Mouse (Mus musculus): ENCODE results near the gene Sec22a. TPM values are rescaled to one million over a fixed set of nuclear protein-coding genes. Genes with fewer than 3 reads are reported as not detected.

Gene Sec22a
- total and polyA plus RNA-seq, 3 experiments = 10.5 to 98.3 (median 11.4) TPM

DNA sequence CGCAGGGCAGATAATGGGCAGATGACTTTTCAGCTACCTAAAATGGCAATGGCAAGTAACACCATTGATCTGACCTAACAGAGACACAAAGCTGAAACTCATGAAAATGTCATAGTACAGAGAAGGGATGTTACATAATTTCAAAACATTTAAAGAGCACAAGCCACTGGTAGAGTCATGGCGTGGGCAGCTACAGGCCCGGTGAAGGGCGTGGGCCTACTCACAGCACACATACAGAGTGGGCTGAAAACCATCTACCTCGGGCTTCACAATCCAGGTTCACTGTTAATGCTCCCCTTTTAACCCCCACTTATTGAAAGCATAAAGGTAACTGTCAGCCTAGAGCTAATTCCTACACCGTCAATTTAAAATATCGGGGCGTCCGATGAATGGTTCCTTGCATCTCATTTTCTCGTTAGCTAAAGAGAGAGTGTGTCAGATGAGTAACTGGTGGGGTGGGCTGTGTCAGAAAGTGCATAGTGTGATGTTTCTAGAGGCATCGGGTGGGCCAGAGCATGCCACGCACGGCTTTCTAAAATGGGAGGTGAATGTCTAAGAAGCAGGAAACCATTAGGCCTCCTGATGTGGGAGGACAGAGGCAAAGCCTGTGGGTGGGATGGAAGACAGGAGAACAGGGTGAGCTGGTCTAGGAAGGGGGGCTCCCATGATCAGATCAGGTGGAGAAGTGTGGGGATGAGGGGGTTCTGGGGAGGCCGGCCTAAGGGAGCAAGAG lies 41.8 kb upstream of the Sec22a start:
- no peaks in the 10 kb centered on the region for H3K79me2 ChIP-seq (ENCODE audit: control insufficient read depth, insufficient read depth, low read length, poor library complexity)

DNA sequence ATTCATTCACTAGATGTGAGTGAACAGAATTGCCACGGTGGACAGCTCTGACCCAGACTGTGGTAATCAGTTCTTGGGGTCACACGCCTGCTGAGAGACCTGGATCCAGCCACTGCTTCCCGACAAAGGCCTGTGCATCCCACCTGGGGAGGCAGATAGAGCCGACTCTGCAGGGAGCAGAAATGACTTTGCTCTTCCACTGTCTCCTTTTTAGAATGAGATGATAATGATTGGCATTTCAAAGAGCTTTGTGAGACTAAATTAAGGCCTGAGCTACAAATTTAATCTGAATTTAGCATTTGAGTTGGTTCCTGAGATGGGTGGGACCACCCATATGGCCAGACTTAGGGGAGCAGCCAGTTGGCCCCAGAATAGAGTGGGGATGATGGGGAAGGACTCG lies 41.1 kb upstream of the Sec22a start:
- DNase-seq (ENCODE audit: low read depth, low spot score) = no peak
- Histone ChIP-seq H3K4me1 (ENCODE audit: control insufficient read depth in 1 of 2, insufficient read depth in 2 of 2, low read length in 2 of 2) (no peaks in the 10 kb centered on the region), H3K9ac (ENCODE audit: control insufficient read depth, low read depth, low read length, poor library complexity, severe bottlenecking) (no peak overlapping the region), H3K27ac (ENCODE audit: control insufficient read depth, low read depth, low read length) (no peak overlapping the region), H3K27me3 (ENCODE audit: control insufficient read depth in 1 of 2, insufficient read depth in 2 of 2, low read length in 2 of 2) (no peaks in the 10 kb centered on the region), H3K4me3 (ENCODE audit: control insufficient read depth in 1 of 2, insufficient read depth in 1 of 2, low read depth in 2 of 2, low read length in 2 of 2) (no peak overlapping the region), H3K9me3 (replicated peaks; ENCODE audit: insufficient read depth, low read length) (no peaks in the 10 kb centered on the region), H3K79me2 (ENCODE audit: control insufficient read depth, insufficient read depth, low read length, poor library complexity) (no peaks in the 10 kb centered on the region), H3K36me3 (ENCODE audit: control insufficient read depth in 1 of 2, insufficient read depth in 2 of 2, low read length in 2 of 2) (no peaks in the 10 kb centered on the region)
- TF ChIP-seq RAD21 (IDR thresholded peaks at IDR 0.05; ENCODE audit: low read depth, low read length) (no peak), ZC3H11A (IDR thresholded peaks at IDR 0.05; ENCODE audit: low read depth, low read length) (no peak), MAFK (IDR thresholded peaks at IDR 0.05; ENCODE audit: borderline replicate concordance, low read depth, low read length) (no peak), CHD2 (IDR thresholded peaks at IDR 0.05; ENCODE audit: low read length) (no peak), SMC3 (IDR thresholded peaks at IDR 0.05; ENCODE audit: low read depth, low read length) (no peak), NELFE (IDR thresholded peaks at IDR 0.05; ENCODE audit: low read depth, low read length) (no peak), RCOR1 (IDR thresholded peaks at IDR 0.05; ENCODE audit: low read depth, low read length) (no peak), EP300 (IDR thresholded peaks at IDR 0.05; ENCODE audit: low read depth in 1 of 2, low read length in 2 of 2) (no peak), NRF1 (IDR thresholded peaks at IDR 0.05; ENCODE audit: insufficient read depth, low read depth, low read length, poor library complexity, severe bottlenecking) (no peak), ZKSCAN1 (IDR thresholded peaks at IDR 0.05; ENCODE audit: low read depth, low read length) (no peak), MEF2A (IDR thresholded peaks at IDR 0.05; ENCODE audit: extremely low read depth, insufficient replicate concordance, low read depth, low read length, poor library complexity, severe bottlenecking) (no peak), E2F4 (IDR thresholded peaks at IDR 0.05; ENCODE audit: borderline replicate concordance, low read depth, low read length) (no peak), POLR2AphosphoS5 (IDR thresholded peaks at IDR 0.05; ENCODE audit: borderline replicate concordance, low read depth, low read length) (no peak)

More for the DNA sequence above, 41.8 kb upstream of the Sec22a start:
- H3K9me3 ChIP-seq (replicated peaks; ENCODE audit: insufficient read depth, low read length) = no peaks in the 10 kb centered on the region
- H3K27ac ChIP-seq (ENCODE audit: control insufficient read depth, low read depth, low read length) = no peak overlapping the region
- H3K36me3 ChIP-seq (ENCODE audit: control insufficient read depth in 1 of 2, insufficient read depth in 2 of 2, low read length in 2 of 2) = no peaks in the 10 kb centered on the region
- no peaks in the 10 kb centered on the region for H3K27me3 ChIP-seq (ENCODE audit: control insufficient read depth in 1 of 2, insufficient read depth in 2 of 2, low read length in 2 of 2)
- no peaks in the 10 kb centered on the region for H3K4me1 ChIP-seq (ENCODE audit: control insufficient read depth in 1 of 2, insufficient read depth in 2 of 2, low read length in 2 of 2)
- TF ChIP-seq MYC (IDR thresholded peaks at IDR 0.05; ENCODE audit: low read depth, low read length) = no peak
- TF ChIP-seq ETS1 (IDR thresholded peaks at IDR 0.05; ENCODE audit: low read depth, low read length) = no peak
- no peak for TF ChIP-seq GATA1 (IDR thresholded peaks at IDR 0.05; ENCODE audit: low read depth, low read length)
- TF ChIP-seq MXI1 (IDR thresholded peaks at IDR 0.05; ENCODE audit: low read depth, low read length) = no peak
- TF ChIP-seq NELFE (IDR thresholded peaks at IDR 0.05; ENCODE audit: low read depth, low read length) = no peak
- TF ChIP-seq UBTF (IDR thresholded peaks at IDR 0.05; ENCODE audit: borderline replicate concordance, insufficient read depth, low read depth, low read length) = no peak
- H3K9ac ChIP-seq (ENCODE audit: control insufficient read depth, low read depth, low read length, poor library complexity, severe bottlenecking) = no peak overlapping the region
- DNase-seq (ENCODE audit: low read depth, low spot score) = no peak
- no peak overlapping the region for H3K4me3 ChIP-seq (ENCODE audit: control insufficient read depth in 1 of 2, insufficient read depth in 1 of 2, low read depth in 2 of 2, low read length in 2 of 2)

Data from MEL (cell line).